Mouse (Mus musculus): ENCODE measurements around the gene Prl2c2.
"Not testable (repeated sequence)": the region's sequence is repeated elsewhere in the genome, so short reads cannot be mapped to it uniquely, and the experiment has no call there.

Gene Prl2c2

GRCm38 (mm10) chr13:13005283-13005682, at the start of gene Prl2c2:
Gene Prl2c2, minus strand, starts transcription at chr13:13005383.
- DNase-seq (ENCODE audit: low spot score): not testable (repeated sequence)

DNA sequence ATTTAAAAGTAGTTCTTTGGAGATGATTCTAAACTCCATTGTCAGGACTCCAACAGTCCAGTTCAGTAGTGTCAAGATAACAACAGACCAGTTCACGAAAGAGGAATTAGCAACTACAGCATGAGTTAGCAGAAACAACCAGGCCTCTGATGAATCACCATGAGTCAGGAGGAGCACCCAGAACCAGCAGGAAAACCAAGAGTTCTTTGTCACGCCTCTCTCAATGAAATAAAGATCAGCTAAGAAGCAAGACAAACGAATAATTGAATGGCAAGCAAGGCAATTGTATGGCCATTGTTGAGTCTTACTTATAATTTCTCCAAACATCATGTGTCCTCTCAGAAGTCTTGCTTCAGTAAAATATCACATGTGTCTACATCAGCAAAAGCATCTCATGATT, 20.7 kb upstream of the Prl2c2 start:
- DNase-seq (ENCODE audit: low spot score): not testable (repeated sequence)

DNA sequence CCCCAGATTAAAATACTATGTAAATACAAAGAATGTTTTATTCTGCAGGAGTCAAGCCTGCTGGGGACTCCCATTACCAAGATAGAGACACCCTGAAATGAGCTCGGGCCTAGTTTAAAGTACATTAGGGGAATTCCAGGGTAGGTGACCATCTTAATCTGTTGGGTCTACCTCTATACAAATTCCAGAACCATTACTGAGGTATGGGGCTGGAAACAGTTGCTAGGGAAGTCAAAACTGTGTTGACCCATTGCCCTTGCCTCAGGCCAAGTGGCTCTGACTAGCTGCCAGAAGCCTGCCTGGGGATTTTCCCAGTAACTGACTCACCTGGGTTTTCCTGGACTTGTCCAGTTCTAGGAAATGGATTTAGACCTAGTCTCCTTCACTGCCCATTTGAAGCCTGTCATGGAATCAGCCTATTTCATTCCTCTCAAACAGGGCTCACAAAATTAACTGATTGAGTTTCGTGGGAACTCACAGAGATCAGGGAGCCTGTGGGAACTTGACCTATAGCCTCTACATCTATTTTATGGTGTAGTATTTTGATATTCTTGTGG, 8.9 kb upstream of the Prl2c2 start:
- DNase-seq (ENCODE audit: low spot score): not testable (repeated sequence)

Data from T-cell, adult 2 months (primary cell).